Mouse (Mus musculus) G1E-ER4 (cell line): ENCODE measurements around the gene Nxpe5. TPM values are rescaled to one million over a fixed set of nuclear protein-coding genes. Genes with fewer than 3 reads are reported as not detected.

Experiments
- GATA1 ChIP-seq: IDR thresholded peaks from one replicate; pipeline ENCODE4 v1.8.0; 2012; ENCODE audit warnings: low read length, inconsistent platforms
- polyA plus RNA-seq: library from polyadenylated mRNA; stranded (reverse); fragments of >175 nt; gene quantifications from 2 replicates; pipeline ENCODE4 v1.2.3, GENCODE M21; 2012

Nxpe5 gene
- polyA plus RNA-seq, 1 experiment: not detected

- no peak for TF ChIP-seq GATA1
Measured at GRCm38 (mm10) chr5:138287861-138288260, 62.2 kb downstream of the Nxpe5 start.

- no peak for TF ChIP-seq GATA1
Measured at GRCm38 (mm10) chr5:138291638-138292037, 65.9 kb downstream of the Nxpe5 start.

- TF ChIP-seq GATA1: no peak
Measured at GRCm38 (mm10) chr5:138294158-138294557, 68.5 kb downstream of the Nxpe5 start.

DNA sequence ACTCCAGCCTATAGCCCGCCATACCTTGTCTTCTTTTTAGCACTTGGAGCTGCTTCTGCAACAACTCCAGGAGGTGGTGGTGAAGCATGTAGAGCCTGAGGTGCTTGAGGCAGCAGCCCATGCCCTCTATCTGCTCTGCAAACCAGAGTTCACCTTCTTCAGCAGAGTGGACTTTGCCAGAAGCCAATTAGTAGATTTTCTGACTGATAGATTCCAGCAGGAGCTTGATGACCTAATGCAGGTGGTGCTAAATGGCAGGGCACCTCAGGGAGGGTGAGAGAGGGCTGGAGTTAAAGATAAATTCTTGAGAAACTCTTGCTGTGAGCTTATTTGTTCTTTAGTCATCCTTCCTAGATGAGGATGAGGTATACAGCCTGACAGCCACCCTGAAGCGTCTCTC lies 73.9 kb downstream of the Nxpe5 start:
- TF ChIP-seq GATA1: no peak

Other genes with a start within 250 kb of the Nxpe5 start
- gene Azgp1, start 244.4 kb upstream of the Nxpe5 start, polyA plus RNA-seq: not detected in 2 replicates
- gene Smok3a, start 204.6 kb upstream of the Nxpe5 start, polyA plus RNA-seq: not detected in 2 replicates
- not detected in 2 replicates for gene Smok3b, start 204.5 kb upstream of the Nxpe5 start, polyA plus RNA-seq
- gene Smok3c, start 172.7 kb upstream of the Nxpe5 start, polyA plus RNA-seq: not detected in 2 replicates
- 2.0 and 2.2 TPM in 2 replicates for gene Zkscan1, start 140.8 kb upstream of the Nxpe5 start, polyA plus RNA-seq
- 0.55 and 2.3 TPM in 2 replicates for gene Zscan21, start 109.0 kb upstream of the Nxpe5 start, polyA plus RNA-seq
- gene Zfp113, start 70.2 kb upstream of the Nxpe5 start, polyA plus RNA-seq: 0.27 and 0.28 TPM in 2 replicates
- 146 and 184 TPM in 2 replicates for gene Cops6, start 64.8 kb upstream of the Nxpe5 start, polyA plus RNA-seq
- gene Ap4m1, start 53.9 kb upstream of the Nxpe5 start, polyA plus RNA-seq: 6.9 and 18.9 TPM in 2 replicates
- gene Mcm7, start 53.5 kb upstream of the Nxpe5 start, polyA plus RNA-seq: 19.6 and 78.8 TPM in 2 replicates
- 33.9 and 45.4 TPM in 2 replicates for gene Taf6, start 38.4 kb upstream of the Nxpe5 start, polyA plus RNA-seq
- 0.63 and 1.1 TPM in 2 replicates for gene Cnpy4, start 38.4 kb upstream of the Nxpe5 start, polyA plus RNA-seq
- 4.8 and 6.3 TPM in 2 replicates for gene Mblac1, start 31.6 kb upstream of the Nxpe5 start, polyA plus RNA-seq
- 58.4 and 59.8 TPM in 2 replicates for gene Lamtor4, start 29.6 kb downstream of the Nxpe5 start, polyA plus RNA-seq
- gene BC037034, start 38.1 kb downstream of the Nxpe5 start, polyA plus RNA-seq: 108 and 142 TPM in 2 replicates
- gene Gal3st4, start 46.9 kb downstream of the Nxpe5 start, polyA plus RNA-seq: not detected in 2 replicates
- not detected in 2 replicates for gene Gm43720, start 54.1 kb downstream of the Nxpe5 start, polyA plus RNA-seq
- not detected in 2 replicates for gene Gpc2, start 54.1 kb downstream of the Nxpe5 start, polyA plus RNA-seq
- gene Stag3, start 54.3 kb downstream of the Nxpe5 start, polyA plus RNA-seq: not detected in 2 replicates
- not detected in 2 replicates for gene Pvrig, start 116.1 kb downstream of the Nxpe5 start, polyA plus RNA-seq
- 0.38 and 2.2 TPM in 2 replicates for gene Zfp157, start 215.6 kb downstream of the Nxpe5 start, polyA plus RNA-seq